Mouse (Mus musculus): Measurements from ENCODE around the gene Fgd5. TPM values are rescaled to one million over a fixed set of nuclear protein-coding genes. Genes with fewer than 3 reads are reported as not detected.

Gene Fgd5
- polyA plus RNA-seq, 1 experiment from 2014 or later = 7.8 TPM

Other genes starting within 250 kb of the Fgd5 start
- 0.23 and 0.58 TPM in 2 replicates for gene Grip2, start 151.6 kb upstream of the Fgd5 start, polyA plus RNA-seq (2015; fragmentation: Nextera tagmentation; extraction: Ambion mirVana)
- gene Ccdc174, start 100.8 kb upstream of the Fgd5 start, polyA plus RNA-seq (2015; fragmentation: Nextera tagmentation; extraction: Ambion mirVana) = 31.8 and 35.3 TPM in 2 replicates
- 0.32 and 0.40 TPM in 2 replicates for gene 4930590J08Rik, start 76.1 kb upstream of the Fgd5 start, polyA plus RNA-seq (2015; fragmentation: Nextera tagmentation; extraction: Ambion mirVana)
- 21.8 and 24.2 TPM in 2 replicates for gene Nr2c2, start 112.5 kb downstream of the Fgd5 start, polyA plus RNA-seq (2015; fragmentation: Nextera tagmentation; extraction: Ambion mirVana)
- 88.7 and 94.8 TPM in 2 replicates for gene Mrps25, start 205.2 kb downstream of the Fgd5 start, polyA plus RNA-seq (2015; fragmentation: Nextera tagmentation; extraction: Ambion mirVana)
- 24.1 and 24.6 TPM in 2 replicates for gene Rbsn, start 236.0 kb downstream of the Fgd5 start, polyA plus RNA-seq (2015; fragmentation: Nextera tagmentation; extraction: Ambion mirVana)